Mouse (Mus musculus) liver, embryonic 11.5 days (tissue): ENCODE measurements around the gene Rem2. TPM values are rescaled to one million over a fixed set of nuclear protein-coding genes. Genes with fewer than 3 reads are reported as not detected.

Experiments
- ATAC-seq: fragments of 200-750 bp; cut with Nextera tagmentation; replicated peaks from 2 replicates; pipeline ENCODE4 v1.8.0; 2017; ENCODE audit warnings: moderate number of reproducible peaks, mild to moderate bottlenecking, moderate TSS enrichment, moderate library complexity; ENCODE audit not compliant: low FRiP score
- DNase-seq: peaks from one replicate; pipeline ENCODE4 v3.0.0-alpha.2; 2017; ENCODE audit warnings: low spot score
- H3K27ac ChIP-seq: fragments of 300-500 bp; sonication (generic); 2 replicates; pipeline ENCODE4 v1.5.1; 2014; ENCODE audit warnings: mild to moderate bottlenecking, low read depth, low read length, control low read depth
- H3K27me3 ChIP-seq: fragments of 300-500 bp; sonication (generic); replicated peaks from 2 replicates; pipeline ENCODE4 v1.6.1; 2014; ENCODE audit warnings: low read length, mixed read lengths; ENCODE audit not compliant: control insufficient read depth, insufficient read depth
- H3K36me3 ChIP-seq: fragments of 300-500 bp; sonication (generic); 2 replicates; pipeline ENCODE4 v1.6.1; 2014; ENCODE audit warnings: mild to moderate bottlenecking, low read length, moderate library complexity, mixed read lengths; ENCODE audit not compliant: control insufficient read depth, insufficient read depth
- H3K4me1 ChIP-seq: fragments of 300-500 bp; sonication (generic); replicated peaks from 2 replicates; pipeline ENCODE4 v1.6.1; 2014; ENCODE audit warnings: low read length, mixed read lengths; ENCODE audit not compliant: control insufficient read depth, insufficient read depth
- H3K4me2 ChIP-seq: fragments of 300-500 bp; sonication (generic); 2 replicates; pipeline ENCODE4 v1.6.1; 2014; ENCODE audit warnings: mild to moderate bottlenecking, control low read depth, moderate library complexity
- H3K4me3 ChIP-seq: fragments of 300-500 bp; sonication (generic); 2 replicates; pipeline ENCODE4 v1.5.1; 2014; ENCODE audit warnings: low read depth, low read length, control low read depth
- H3K9ac ChIP-seq: fragments of 300-500 bp; sonication (generic); 2 replicates; pipeline ENCODE4 v1.6.1; 2014; ENCODE audit warnings: low read depth, low read length, control low read depth
- H3K9me3 ChIP-seq: fragments of 300-500 bp; sonication (generic); 2 replicates; pipeline ENCODE4 v1.6.1; 2016; ENCODE audit warnings: low read length, inconsistent platforms, mixed read lengths; ENCODE audit not compliant: control insufficient read depth
- WGBS: fragments of 180-500 bp; shearing (Covaris S2); extraction: QIAGEN DNeasy Blood & Tissue Kit; methylation state at CpG from one replicate; pipeline ENCODE4 v1.1.7; 2014; 5-methylcytosine and 5-hydroxymethylcytosine counted together
- polyA plus RNA-seq: library from polyadenylated mRNA; unstranded; fragments of >200 nt; fragmentation: Nextera tagmentation; extraction: Ambion mirVana; gene quantifications from 2 replicates; pipeline ENCODE4 v1.2.1, GENCODE M21; 2014

Rem2 gene
- 0.29 and 0.78 TPM in 2 replicates for polyA plus RNA-seq

- peaks cover 65% of the 10 kb centered on the region for H3K27me3 ChIP-seq
- ATAC-seq (no peak), DNase-seq (peak; percentile 42)
These were observed at the start of gene Rem2 for GRCm38 (mm10) chr14:54475941-54476844. Gene Rem2, plus strand, starts transcription at chr14:54476100.

GRCm38 (mm10) chr14:54426689-54427398 is 49.1 kb upstream of the Rem2 start, which contains the start of gene Mrpl52:
Gene Mrpl52, plus strand, starts transcription at chr14:54426909.
- ATAC-seq (peak; percentile 77), DNase-seq (peak; percentile 91)
- Histone ChIP-seq H3K4me2 (peak within 1 kb of the TSS; percentile 89), H3K9ac (peak within 1 kb of the TSS; percentile 95), H3K27me3 (peaks cover 11% of the 10 kb centered on the region), H3K36me3 (peaks cover 5% of the 10 kb centered on the region; the same call in 1 of the 2 replicates), H3K4me1 (peaks cover 44% of the 10 kb centered on the region), H3K4me3 (peak within 1 kb of the TSS; percentile 96), H3K27ac (peak within 1 kb of the TSS; percentile 91), H3K9me3 (no peaks in the 10 kb centered on the region)
- WGBS, result under 1% methylated on average over 48 of the region's 48 CpGs

More at GRCm38 (mm10) chr14:54475941-54476844, at the start of gene Rem2:
- no peak within 1 kb of the TSS for H3K27ac ChIP-seq
- H3K9ac ChIP-seq, result peak within 1 kb of the TSS; percentile 53; the same call in 1 of the 2 replicates
- H3K4me3 ChIP-seq, result peak within 1 kb of the TSS; percentile 49
- H3K9me3 ChIP-seq, result no peaks in the 10 kb centered on the region
- 3% methylated on average over 23 of the region's 23 CpGs for WGBS
- peak within 1 kb of the TSS; percentile 75 for H3K4me2 ChIP-seq
- H3K4me1 ChIP-seq, result peaks cover 10% of the 10 kb centered on the region
- H3K36me3 ChIP-seq, result no peaks in the 10 kb centered on the region

GRCm38 (mm10) chr14:54427696-54428095 is 48.2 kb upstream of the Rem2 start:
- peaks cover 5% of the 10 kb centered on the region; the same call in 1 of the 2 replicates for H3K36me3 ChIP-seq
- H3K4me2 ChIP-seq, result peak overlapping the region; percentile 89
- H3K9me3 ChIP-seq, result no peaks in the 10 kb centered on the region
- ATAC-seq, result no peak
- no peak overlapping the region; the same call in 1 of the 2 replicates for H3K27ac ChIP-seq
- no peak for DNase-seq
- peaks cover 46% of the 10 kb centered on the region for H3K4me1 ChIP-seq
- H3K9ac ChIP-seq, result peak overlapping the region; percentile 95
- peak overlapping the region; percentile 96 for H3K4me3 ChIP-seq
- peaks cover 20% of the 10 kb centered on the region for H3K27me3 ChIP-seq
- WGBS, result 86% methylated on average over 7 of the region's 7 CpGs

- ATAC-seq (no peak), DNase-seq (no peak)
- H3K9ac ChIP-seq, result no peak overlapping the region
- no peak overlapping the region for H3K27ac ChIP-seq
- peaks cover 27% of the 10 kb centered on the region for H3K27me3 ChIP-seq
- peak overlapping the region; percentile 0; the same call in 1 of the 2 replicates for H3K4me2 ChIP-seq
- H3K4me1 ChIP-seq, result peaks cover 53% of the 10 kb centered on the region
- H3K4me3 ChIP-seq, result 0 out of 2 replicates have a peak overlapping the region, but pooled peaks have one; percentile 5
- WGBS, result 88% methylated on average over 5 of the region's 5 CpGs
- no peaks in the 10 kb centered on the region for H3K9me3 ChIP-seq
- H3K36me3 ChIP-seq, result peaks cover 5% of the 10 kb centered on the region; the same call in 1 of the 2 replicates
These were observed 47.5 kb upstream of the Rem2 start for GRCm38 (mm10) chr14:54428421-54428820.

GRCm38 (mm10) chr14:54429332-54430093 is 46.4 kb upstream of the Rem2 start:
- H3K27ac ChIP-seq, result peak overlapping the region; percentile 92
- H3K4me3 ChIP-seq, result no peak overlapping the region
- 61% methylated on average over 7 of the region's 7 CpGs for WGBS
- H3K9me3 ChIP-seq, result no peaks in the 10 kb centered on the region
- H3K4me2 ChIP-seq, result peak overlapping the region; percentile 80; the same call in 1 of the 2 replicates
- H3K27me3 ChIP-seq, result peaks cover 33% of the 10 kb centered on the region
- H3K36me3 ChIP-seq, result peaks cover 5% of the 10 kb centered on the region; the same call in 1 of the 2 replicates
- no peak overlapping the region for H3K9ac ChIP-seq
- peaks cover 57% of the 10 kb centered on the region for H3K4me1 ChIP-seq
- no peak for DNase-seq
- no peak for ATAC-seq

GRCm38 (mm10) chr14:54430406-54431145 is 45.3 kb upstream of the Rem2 start:
- H3K27ac ChIP-seq, result peak overlapping the region; percentile 92
- H3K4me2 ChIP-seq, result peak overlapping the region; percentile 80
- H3K27me3 ChIP-seq, result peaks cover 33% of the 10 kb centered on the region
- H3K9ac ChIP-seq, result peak overlapping the region; percentile 89
- H3K4me3 ChIP-seq, result peak overlapping the region; percentile 73
- 6% methylated on average over 18 of the region's 18 CpGs for WGBS
- peaks cover 47% of the 10 kb centered on the region for H3K4me1 ChIP-seq
- peaks cover 5% of the 10 kb centered on the region; the same call in 1 of the 2 replicates for H3K36me3 ChIP-seq
- DNase-seq (no peak), ATAC-seq (no peak)
- H3K9me3 ChIP-seq, result no peaks in the 10 kb centered on the region

GRCm38 (mm10) chr14:54431334-54432077 is 44.4 kb upstream of the Rem2 start, which contains the start of gene Mmp14:
Gene Mmp14, plus strand, starts transcription at chr14:54431612.
- under 1% methylated on average over 48 of the region's 49 CpGs for WGBS
- ATAC-seq (no peak), DNase-seq (peak; percentile 70)
- Histone ChIP-seq H3K4me3 (peak within 1 kb of the TSS; percentile 73), H3K27ac (peak within 1 kb of the TSS; percentile 92), H3K4me2 (peak within 1 kb of the TSS; percentile 80), H3K4me1 (peaks cover 43% of the 10 kb centered on the region), H3K27me3 (peaks cover 33% of the 10 kb centered on the region), H3K9me3 (no peaks in the 10 kb centered on the region), H3K9ac (peak within 1 kb of the TSS; percentile 89), H3K36me3 (peaks cover 10% of the 10 kb centered on the region; the same call in 1 of the 2 replicates)
